In the genomic region with DNA sequence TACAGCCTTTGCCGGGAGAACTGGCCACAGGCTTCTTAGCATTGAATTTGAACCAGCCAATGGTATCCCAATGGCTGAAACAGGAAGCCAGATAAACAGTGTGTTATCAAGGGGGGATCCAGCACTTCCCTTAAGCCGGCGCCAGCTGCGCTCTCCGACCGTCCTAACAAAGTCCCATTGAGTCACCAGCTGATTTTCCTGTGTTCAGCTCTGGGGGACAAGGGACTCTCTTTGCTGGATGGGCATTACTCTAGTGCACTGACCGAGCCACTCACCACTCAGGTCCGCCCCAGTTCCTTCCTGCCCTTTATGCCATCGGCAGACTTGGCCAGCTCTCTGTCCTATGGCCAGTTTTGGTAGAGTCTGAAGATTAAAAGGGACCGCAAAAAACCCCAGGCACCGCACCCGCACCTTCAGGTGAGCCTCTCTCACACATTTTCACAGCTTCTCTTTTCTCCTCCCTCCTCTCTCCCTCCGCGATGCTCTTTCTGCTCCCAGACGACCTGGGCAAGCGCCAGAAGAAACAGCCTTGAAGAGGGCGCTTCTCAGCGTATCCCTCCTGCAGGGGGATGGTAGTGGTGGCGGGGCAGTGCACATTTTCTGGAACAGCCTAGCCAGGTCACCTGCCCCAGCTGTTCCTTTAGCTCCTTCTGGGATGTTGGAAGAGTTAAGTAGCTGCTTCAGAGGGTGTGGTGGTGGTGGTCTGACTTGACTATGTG, we compare ENCODE assay signal across 8 mouse cellular contexts. TPM values are rescaled to one million over a fixed set of nuclear protein-coding genes. Genes with fewer than 3 reads are reported as not detected.
A peak's percentile ranks its signal among the peaks of the same experiment; 100 is the strongest.
DNase-seq lines count a peak whose midpoint lies in the region; ATAC-seq and TF ChIP-seq lines count a peak whose summit lies in the region.

No protein-coding gene starts in this region.

- H3K9me3 ChIP-seq in lung, embryonic 16.5 days (ENCODE audit: control insufficient read depth, low read length) = no peaks in the 10 kb centered on the region

- H3K4me1 ChIP-seq in bone marrow, adult 2 months (ENCODE audit: control insufficient read depth, insufficient read depth, low read length) = no peaks in the 10 kb centered on the region
- peaks cover 19% of the 10 kb centered on the region for H3K4me1 ChIP-seq in heart, adult 2 months (ENCODE audit: control insufficient read depth, insufficient read depth, low read length)
- no peaks in the 10 kb centered on the region for H3K4me1 ChIP-seq in kidney, adult 2 months (ENCODE audit: control insufficient read depth, insufficient read depth, low read length)
- H3K4me1 ChIP-seq in lung, embryonic 16.5 days (replicated peaks; ENCODE audit: control insufficient read depth, insufficient read depth, low read length) = peaks cover 52% of the 10 kb centered on the region

- no peaks in the 10 kb centered on the region for H3K36me3 ChIP-seq in heart, adult 2 months (ENCODE audit: control insufficient read depth, insufficient read depth, low read length)
- H3K36me3 ChIP-seq in kidney, adult 2 months (ENCODE audit: control insufficient read depth, insufficient read depth, low read length) = no peaks in the 10 kb centered on the region
- no peaks in the 10 kb centered on the region for H3K36me3 ChIP-seq in lung, embryonic 16.5 days (ENCODE audit: control insufficient read depth, insufficient read depth, low read length)

- intact Hi-C loops in heart, adult 2 months (cut with DNase I) = loop anchor here (1.0 kb wide), 1 partner anchor 13 kb away; no protein-coding TSS in a partner anchor

- H3K79me2 ChIP-seq in heart, adult 2 months (replicated peaks; ENCODE audit: control insufficient read depth, insufficient read depth, low read length) = peaks cover 3% of the 10 kb centered on the region; the same call in 1 of the 2 replicates

- TF ChIP-seq EP300 in heart, adult 2 months (IDR thresholded peaks at IDR 0.05; ENCODE audit: insufficient read depth, low read depth, low read length) = peak; percentile 61; the same call in 1 of the 2 replicates

- DNase-seq in cerebellum, postnatal 10 days = peak; percentile 87 to 89
- DNase-seq in cerebellum, adult 9-11 months = no peak
- peak; percentile 76 for DNase-seq in heart, adult 2 months
- DNase-seq in kidney, adult 2 months = peak; percentile 53
- DNase-seq in retina, postnatal 1 day = peak; percentile 66
- no peak for DNase-seq in urinary bladder, adult 2 months (ENCODE audit: low spot score)

- WGBS in bone marrow, adult 2 months = under 1% methylated on average over 19 of the region's 19 CpGs
- 2% methylated on average over 19 of the region's 19 CpGs for WGBS in heart, adult 2 months
- WGBS in kidney, adult 2 months = 3% methylated on average over 19 of the region's 19 CpGs
- 1% methylated on average over 19 of the region's 19 CpGs for WGBS in lung, embryonic 16.5 days

- peak overlapping the region; percentile 53 for H3K4me3 ChIP-seq in bone marrow, adult 2 months (replicated peaks; ENCODE audit: control insufficient read depth, low read depth, low read length)
- H3K4me3 ChIP-seq in heart, adult 2 months = peak overlapping the region; percentile 77
- H3K4me3 ChIP-seq in kidney, adult 2 months (ENCODE audit: insufficient read depth, low read depth, low read length) = peak overlapping the region; percentile 56
- peak overlapping the region; percentile 82 for H3K4me3 ChIP-seq in lung, embryonic 16.5 days (ENCODE audit: low read length)

- no peak for TF ChIP-seq POLR2A in bone marrow, adult 2 months (IDR thresholded peaks at IDR 0.05; ENCODE audit: borderline replicate concordance, control insufficient read depth, low read depth, low read length)
- peak; percentile 80 for TF ChIP-seq POLR2A in heart, adult 2 months (IDR thresholded peaks at IDR 0.05; ENCODE audit: insufficient read depth, low read depth, low read length)
- TF ChIP-seq POLR2A in kidney, adult 2 months (IDR thresholded peaks at IDR 0.05; ENCODE audit: low read depth, low read length) = no peak

- no peak overlapping the region for H3K27ac ChIP-seq in bone marrow, adult 2 months (ENCODE audit: control insufficient read depth, insufficient read depth, low read depth, low read length, poor library complexity)
- peak overlapping the region; percentile 74 for H3K27ac ChIP-seq in heart, adult 2 months
- peak overlapping the region; percentile 34 for H3K27ac ChIP-seq in kidney, adult 2 months (ENCODE audit: insufficient read depth, low read depth, low read length)
- H3K27ac ChIP-seq in lung, embryonic 16.5 days (ENCODE audit: low read length) = peak overlapping the region; percentile 89

- peak overlapping the region; percentile 88 for H3K9ac ChIP-seq in heart, adult 2 months (ENCODE audit: low read depth, low read length)
- peak overlapping the region; percentile 91 for H3K9ac ChIP-seq in lung, embryonic 16.5 days (ENCODE audit: low read length)

- peak overlapping the region; percentile 86 for H3K4me2 ChIP-seq in lung, embryonic 16.5 days (ENCODE audit: low read depth, low read length)

- no peaks in the 10 kb centered on the region for H3K27me3 ChIP-seq in heart, adult 2 months (ENCODE audit: control insufficient read depth, insufficient read depth, low read length)
- H3K27me3 ChIP-seq in kidney, adult 2 months (replicated peaks; ENCODE audit: control insufficient read depth, insufficient read depth, low read length) = no peaks in the 10 kb centered on the region
- H3K27me3 ChIP-seq in lung, embryonic 16.5 days (ENCODE audit: control insufficient read depth, insufficient read depth, low read depth, low read length) = no peaks in the 10 kb centered on the region

- no peak for TF ChIP-seq CTCF in bone marrow, adult 2 months (IDR thresholded peaks at IDR 0.05; ENCODE audit: control insufficient read depth, insufficient read depth, low read length)
- no peak for TF ChIP-seq CTCF in heart, adult 2 months (IDR thresholded peaks at IDR 0.05)
- no peak for TF ChIP-seq CTCF in kidney, adult 2 months (conservative IDR thresholded peaks at IDR 0.05; ENCODE audit: insufficient read depth, insufficient read length, low read depth, low read length)

- ATAC-seq in lung, embryonic 16.5 days (ENCODE audit: low read depth) = peak; percentile 38

RNA-seq across cellular contexts. Expression of a gene that starts 32.9 kb away (rescaled TPM):
- 61.5 and 109 TPM in 2 replicates for polyA plus RNA-seq in bone marrow, adult 2 months (2011; ENCODE audit: insufficient read depth, insufficient read length, low replicate concordance, missing spikeins)
- total RNA-seq in heart, adult 2 months (2021) = 10 to 100 TPM; 50.1 to 50.5 TPM
- 99.2 and 128 TPM in 2 replicates for polyA plus RNA-seq in heart, adult 2 months (2012; rRNA removed)
- 122 and 124 TPM in 2 replicates for polyA plus RNA-seq in kidney, adult 2 months (2012; rRNA removed)
- polyA plus RNA-seq in lung, embryonic 16.5 days (2015; fragmentation: Nextera tagmentation; extraction: Ambion mirVana) = 268 and 290 TPM in 2 replicates
- 3,856 and 5,107 TPM in 2 replicates for polyA plus RNA-seq in urinary bladder, adult 2 months (2012; rRNA removed)

Comparison
In these comparisons a context has a peak if more than half of its experiments do, and no peak if none do; other contexts are left out.
1. DNase-seq: peak in cerebellum, postnatal 10 days (2 of 2), heart, adult 2 months (2 of 2), kidney, adult 2 months (single experiment) and retina, postnatal 1 day (single experiment); none in cerebellum, adult 9-11 months (single experiment) and urinary bladder, adult 2 months (single experiment).
2. RNA of a gene that starts 32.9 kb away (polyA plus RNA-seq): 3,856 to 5,107 TPM in urinary bladder, adult 2 months; 268 to 290 TPM in lung, embryonic 16.5 days, 122 to 124 TPM in kidney, adult 2 months, 61.5 to 109 TPM in bone marrow, adult 2 months and 99.2 to 128 TPM in heart, adult 2 months; every median in the first group is over 10 times any median in the second.
3. Peak in every context shown above with its lines, with median percentiles within 50 percentile points of each other: H3K4me3 ChIP-seq.